Mouse (Mus musculus): ENCODE results near the gene Zfr.
A peak's percentile ranks its signal among the peaks of the same experiment; 100 is the strongest.

Zfr gene

GRCm38 (mm10) chr15:12117242-12118092 is at the start of gene Zfr:
Zfr (plus strand) TSS chr15:12117831.
- DNase-seq (ENCODE audit: low spot score in 2 of 2), result peak; percentile 90 to 96

- no peak for DNase-seq (ENCODE audit: low spot score in 2 of 2)
Measured at GRCm38 (mm10) chr15:12067971-12068370, 49.7 kb upstream of the Zfr start.

- no peak for DNase-seq (ENCODE audit: low spot score in 2 of 2)
Measured at GRCm38 (mm10) chr15:12068395-12069218, 49.0 kb upstream of the Zfr start.

GRCm38 (mm10) chr15:12072709-12073336 is 44.8 kb upstream of the Zfr start:
- DNase-seq (ENCODE audit: low spot score in 2 of 2), result no peak

GRCm38 (mm10) chr15:12074426-12074825 is 43.2 kb upstream of the Zfr start:
- DNase-seq (ENCODE audit: low spot score in 2 of 2), result no peak

GRCm38 (mm10) chr15:12082344-12082743 is 35.3 kb upstream of the Zfr start:
- DNase-seq (ENCODE audit: low spot score in 2 of 2), result no peak

GRCm38 (mm10) chr15:12084164-12084563 is 33.5 kb upstream of the Zfr start:
- DNase-seq (ENCODE audit: low spot score in 2 of 2), result no peak

- peak; percentile 22 to 78 for DNase-seq (ENCODE audit: low spot score in 2 of 2)
Measured at GRCm38 (mm10) chr15:12084859-12085258, 32.8 kb upstream of the Zfr start.

- no peak for DNase-seq (ENCODE audit: low spot score in 2 of 2)
Measured at GRCm38 (mm10) chr15:12087634-12088033, 30.0 kb upstream of the Zfr start.

- DNase-seq (ENCODE audit: low spot score in 2 of 2), result no peak
Measured at GRCm38 (mm10) chr15:12088091-12088490, 29.5 kb upstream of the Zfr start.

GRCm38 (mm10) chr15:12090087-12090486 is 27.5 kb upstream of the Zfr start:
- no peak for DNase-seq (ENCODE audit: low spot score in 2 of 2)

- DNase-seq (ENCODE audit: low spot score in 2 of 2), result no peak
Measured at GRCm38 (mm10) chr15:12090981-12091669, 26.5 kb upstream of the Zfr start.

GRCm38 (mm10) chr15:12091781-12092458 is 25.7 kb upstream of the Zfr start:
- DNase-seq (ENCODE audit: low spot score in 2 of 2), result peak; percentile 47 to 81

- no peak for DNase-seq (ENCODE audit: low spot score in 2 of 2)
Measured at GRCm38 (mm10) chr15:12093026-12093960, 24.3 kb upstream of the Zfr start.

- DNase-seq (ENCODE audit: low spot score in 2 of 2), result no peak
Measured at GRCm38 (mm10) chr15:12093961-12094566, 23.6 kb upstream of the Zfr start.

- no peak for DNase-seq (ENCODE audit: low spot score in 2 of 2)
Measured at GRCm38 (mm10) chr15:12096447-12096846, 21.2 kb upstream of the Zfr start.

- no peak for DNase-seq (ENCODE audit: low spot score in 2 of 2)
Measured at GRCm38 (mm10) chr15:12097344-12097743, 20.3 kb upstream of the Zfr start.

- no peak for DNase-seq (ENCODE audit: low spot score in 2 of 2)
Measured at GRCm38 (mm10) chr15:12100912-12101311, 16.7 kb upstream of the Zfr start.

- DNase-seq (ENCODE audit: low spot score in 2 of 2), result peak in 1 of 2 experiments; percentile 47
Measured at GRCm38 (mm10) chr15:12103763-12104162, 13.9 kb upstream of the Zfr start.

- no peak for DNase-seq (ENCODE audit: low spot score in 2 of 2)
Measured at GRCm38 (mm10) chr15:12104827-12105226, 12.8 kb upstream of the Zfr start.
